Mouse (Mus musculus): ENCODE measurements around the gene Krtap9-3.
A peak's percentile ranks its signal among the peaks of the same experiment; 100 is the strongest.
"Not testable (repeated sequence)": the region's sequence is repeated elsewhere in the genome, so short reads cannot be mapped to it uniquely, and the experiment has no call there.

The Krtap9-3 gene

DNA sequence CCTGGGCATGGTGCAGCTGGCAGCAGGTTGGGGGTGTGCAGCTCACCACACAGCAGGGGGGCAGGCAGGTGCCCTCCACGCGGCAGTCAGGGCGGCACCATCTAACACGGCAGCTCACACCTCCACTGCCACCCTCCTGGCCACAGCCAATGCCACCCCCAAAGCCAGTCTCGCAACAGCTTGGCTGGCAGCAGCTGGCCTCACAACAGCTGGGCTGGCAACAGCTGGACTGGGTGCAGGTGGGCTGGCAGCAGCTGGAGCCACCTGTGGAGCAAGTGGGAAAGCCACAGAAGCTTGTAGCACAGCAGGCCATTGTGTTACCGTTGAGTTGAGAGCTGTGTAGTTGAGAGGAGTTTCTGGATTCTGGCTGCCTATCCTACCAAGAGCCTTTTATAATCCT, at the start of gene Krtap9-3:
Krtap9-3 (minus strand) TSS at position 364 of the 400 bp plus-strand sequence.
- not testable (repeated sequence) for DNase-seq (ENCODE audit: inconsistent ontology term)

GRCm38 (mm10) chr11:99646444-99646843, 48.5 kb upstream of the Krtap9-3 start:
- DNase-seq (ENCODE audit: inconsistent ontology term), result no peak

DNA sequence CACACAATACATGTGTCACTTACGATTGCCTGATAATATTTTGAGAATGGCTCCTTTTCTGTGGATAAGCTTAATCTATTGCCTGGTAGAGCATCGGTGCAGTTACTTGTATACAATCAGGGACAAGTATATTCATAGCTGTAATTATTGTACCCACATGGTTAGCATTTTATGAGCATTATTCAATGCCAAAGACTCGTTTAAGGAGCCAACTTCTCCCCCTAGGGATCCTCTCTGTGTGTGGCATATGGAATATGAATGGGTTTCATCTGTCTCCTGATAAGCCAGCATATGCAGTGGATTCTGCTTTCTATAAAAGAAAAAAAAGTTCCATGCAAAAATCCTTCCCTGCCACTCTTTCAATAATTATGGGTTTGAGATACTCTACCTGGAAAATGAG, 46.4 kb upstream of the Krtap9-3 start:
- no peak for DNase-seq (ENCODE audit: inconsistent ontology term)

GRCm38 (mm10) chr11:99643635-99644139, 45.8 kb upstream of the Krtap9-3 start, which contains the start of gene Krtap4-7:
TSS of gene Krtap4-7 (minus strand) at chr11:99644089.
- not testable (repeated sequence) for DNase-seq (ENCODE audit: inconsistent ontology term)

GRCm38 (mm10) chr11:99640926-99641325, 43.0 kb upstream of the Krtap9-3 start:
- no peak for DNase-seq (ENCODE audit: inconsistent ontology term)

GRCm38 (mm10) chr11:99637086-99637485, 39.2 kb upstream of the Krtap9-3 start:
- DNase-seq (ENCODE audit: inconsistent ontology term), result no peak

- no peak for DNase-seq (ENCODE audit: inconsistent ontology term)
Measured at GRCm38 (mm10) chr11:99634653-99635134, 36.8 kb upstream of the Krtap9-3 start, which contains the start of gene Krtap4-2. TSS of gene Krtap4-2 (minus strand) at chr11:99635084.

DNA sequence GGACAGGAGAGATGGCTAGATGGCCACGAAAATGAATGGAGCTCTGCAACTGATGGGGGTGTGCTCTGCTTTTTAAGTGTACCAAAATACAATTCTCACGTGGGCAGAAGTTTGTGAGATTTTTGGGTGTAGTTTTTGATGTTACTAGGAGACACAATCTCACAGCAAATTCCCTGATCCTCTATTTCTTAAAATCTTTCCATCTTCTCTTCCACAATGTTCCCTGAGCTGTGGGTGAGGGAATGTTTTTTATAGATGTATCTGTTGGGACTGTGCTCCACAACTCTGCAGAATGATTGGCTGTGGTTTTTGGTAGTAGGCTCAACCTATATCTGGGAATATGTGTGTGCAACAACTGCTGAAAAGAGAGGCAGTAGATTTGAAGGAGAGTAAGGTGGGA, 35.4 kb upstream of the Krtap9-3 start:
- DNase-seq (ENCODE audit: inconsistent ontology term), result no peak

DNA sequence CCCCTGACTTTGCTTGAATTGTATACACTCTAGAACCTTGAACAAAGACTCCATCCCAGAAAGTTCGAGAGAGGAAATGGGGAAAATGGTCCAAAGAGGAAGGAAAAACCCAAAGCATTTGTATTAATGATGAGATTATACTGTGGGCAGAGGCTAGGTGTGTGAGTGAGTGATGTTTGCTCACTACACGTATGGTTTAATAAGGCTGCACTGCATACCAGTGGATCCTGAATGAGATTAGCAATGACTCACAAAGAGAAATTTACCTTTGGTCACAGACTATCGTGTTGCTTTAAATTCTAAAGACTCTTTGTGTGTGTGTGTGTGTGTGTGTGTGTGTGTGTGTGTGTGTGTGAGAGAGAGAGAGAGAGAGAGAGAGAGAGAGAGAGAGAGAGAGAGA, 33.0 kb upstream of the Krtap9-3 start:
- no peak for DNase-seq (ENCODE audit: inconsistent ontology term)

DNA sequence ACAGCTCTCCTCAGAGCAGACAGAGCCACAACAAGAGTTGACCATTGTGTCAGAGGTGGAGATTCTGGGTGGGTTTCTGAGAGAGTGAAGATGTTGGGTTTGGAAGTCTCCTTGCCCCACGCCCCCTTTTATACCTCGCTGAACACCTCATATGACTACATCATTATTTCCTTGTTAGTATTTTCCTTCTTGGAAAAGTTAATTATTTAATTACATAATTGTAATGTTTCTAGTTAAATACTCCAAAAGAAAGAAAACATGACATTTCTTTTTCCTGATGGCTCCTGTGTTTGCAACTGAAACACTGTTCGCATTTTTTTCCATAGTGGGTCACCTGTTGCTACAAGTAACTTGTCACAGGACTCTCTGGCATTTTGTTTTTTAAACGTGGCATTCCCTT, 30.2 kb upstream of the Krtap9-3 start, which contains the start of gene Krtap4-1:
Krtap4-1 (minus strand) TSS at position 101 of the 400 bp plus-strand sequence.
- no peak for DNase-seq (ENCODE audit: inconsistent ontology term)

- DNase-seq (ENCODE audit: inconsistent ontology term), result no peak
Measured at GRCm38 (mm10) chr11:99620335-99620734, 22.4 kb upstream of the Krtap9-3 start, which contains the start of gene Gm11562. TSS of gene Gm11562 (minus strand) at chr11:99620435.

GRCm38 (mm10) chr11:99614796-99615363, 17.0 kb upstream of the Krtap9-3 start, which contains the start of gene Krtap2-4:
TSS of gene Krtap2-4 (minus strand) at chr11:99614846.
- peak; percentile 57 for DNase-seq (ENCODE audit: inconsistent ontology term)

DNA sequence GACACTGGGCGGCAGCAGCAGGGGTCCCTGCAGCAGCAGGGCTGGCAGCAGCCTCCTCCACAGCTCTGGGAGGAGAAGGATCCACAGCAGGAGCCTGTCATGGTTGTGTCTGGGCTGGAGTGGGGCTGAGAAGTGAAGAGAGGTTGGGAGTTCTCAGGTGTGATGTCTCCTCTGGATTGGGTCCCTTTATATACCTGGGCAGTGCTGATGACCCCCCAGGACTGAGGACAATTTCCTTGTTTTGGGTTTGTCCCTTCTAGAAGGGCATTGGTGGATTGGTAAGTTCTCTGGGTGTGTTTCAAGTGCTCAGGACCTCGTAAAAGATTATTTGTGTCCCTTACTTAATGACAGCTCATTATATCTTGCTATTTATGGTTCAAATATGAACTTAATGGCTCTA, 12.2 kb upstream of the Krtap9-3 start, which contains the start of gene Gm11937:
Gm11937 (minus strand) TSS at position 101 of the 400 bp plus-strand sequence.
- not testable (repeated sequence) for DNase-seq (ENCODE audit: inconsistent ontology term)

DNA sequence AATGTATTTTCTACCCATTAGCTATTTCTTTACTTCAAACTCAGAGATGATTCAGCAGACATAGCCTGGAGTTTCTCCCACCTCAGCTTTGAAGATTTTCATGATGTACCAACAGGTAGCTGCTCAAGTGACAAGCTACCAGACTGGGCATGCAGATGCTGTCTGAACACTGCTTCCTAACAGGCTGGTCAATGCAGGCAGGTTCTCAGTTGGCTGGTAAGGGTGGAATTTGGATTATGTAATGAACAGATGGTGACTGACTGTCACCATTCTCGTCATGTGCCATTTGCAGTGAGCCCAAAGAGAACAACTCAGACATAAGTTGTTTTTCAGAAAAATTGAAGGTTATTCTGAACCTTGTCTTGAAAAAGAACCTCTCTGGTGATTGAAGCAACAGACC, 11.2 kb upstream of the Krtap9-3 start:
- DNase-seq (ENCODE audit: inconsistent ontology term), result no peak

DNA sequence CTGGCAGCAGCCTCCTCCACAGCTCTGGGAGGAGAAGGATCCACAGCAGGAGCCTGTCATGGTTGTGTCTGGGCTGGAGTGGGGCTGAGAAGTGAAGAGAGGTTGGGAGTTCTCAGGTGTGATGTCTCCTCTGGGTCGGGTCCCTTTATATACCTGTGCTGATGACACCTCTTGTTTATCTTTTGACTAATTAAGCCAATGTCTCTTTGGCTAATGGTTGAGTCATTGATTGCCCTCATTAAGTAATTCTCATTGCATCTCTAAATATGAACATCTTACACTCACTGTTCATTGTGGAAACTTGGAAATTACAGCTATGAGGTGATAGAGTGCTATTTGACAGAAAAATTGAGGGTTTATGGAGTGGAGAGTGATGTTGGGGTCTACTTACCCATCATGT, 5.3 kb upstream of the Krtap9-3 start, which contains the start of gene Gm11938:
Gm11938 (minus strand) TSS at position 101 of the 400 bp plus-strand sequence.
- not testable (repeated sequence) for DNase-seq (ENCODE audit: inconsistent ontology term)

DNA sequence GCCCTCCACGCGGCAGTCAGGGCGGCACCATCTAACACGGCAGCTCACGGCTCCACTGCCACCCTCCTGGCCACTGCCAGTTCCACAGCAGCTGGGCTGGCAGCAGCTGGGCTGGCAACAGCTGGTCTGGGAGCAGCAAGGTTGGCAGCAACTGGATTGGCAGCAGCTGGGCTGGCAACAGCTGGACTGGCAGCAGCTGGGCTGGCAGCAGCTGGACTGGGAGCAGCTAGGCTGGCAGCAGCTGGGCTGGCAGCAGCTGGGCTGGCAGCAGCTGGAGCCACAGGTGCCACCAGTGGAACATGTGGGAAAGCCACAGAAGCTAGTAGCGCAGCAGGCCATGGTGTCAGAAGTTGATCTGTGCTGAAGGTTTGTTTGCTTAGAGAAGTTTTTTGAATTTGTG, 6.9 kb downstream of the Krtap9-3 start, which contains the start of gene Krtap1-3:
Krtap1-3 (minus strand) TSS at position 359 of the 400 bp plus-strand sequence.
- DNase-seq (ENCODE audit: inconsistent ontology term), result no peak

DNA sequence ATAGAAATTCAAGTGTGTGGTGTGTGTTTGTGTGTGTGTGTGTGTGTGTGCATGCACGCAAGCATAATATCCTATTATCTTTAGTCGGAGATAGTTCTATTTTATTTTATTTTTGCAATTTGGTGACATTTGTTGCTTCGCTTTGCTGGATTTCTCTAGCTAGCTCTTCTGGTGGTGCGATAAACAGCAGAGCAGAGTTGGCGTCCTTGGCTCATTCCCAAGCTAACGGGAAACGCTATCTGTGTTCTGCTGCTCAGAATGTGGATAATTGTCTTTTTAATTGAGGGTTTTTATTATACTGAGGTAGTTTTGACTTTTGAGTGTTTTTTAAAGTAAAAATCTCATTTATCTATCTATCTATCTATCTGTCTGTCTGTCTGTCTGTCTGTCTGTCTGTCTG, 12.8 kb downstream of the Krtap9-3 start:
- no peak for DNase-seq (ENCODE audit: inconsistent ontology term)

GRCm38 (mm10) chr11:99583245-99583704, 14.6 kb downstream of the Krtap9-3 start, which contains the start of gene Krtap1-4:
TSS of gene Krtap1-4 (minus strand) at chr11:99583654.
- DNase-seq (ENCODE audit: inconsistent ontology term), result no peak

DNA sequence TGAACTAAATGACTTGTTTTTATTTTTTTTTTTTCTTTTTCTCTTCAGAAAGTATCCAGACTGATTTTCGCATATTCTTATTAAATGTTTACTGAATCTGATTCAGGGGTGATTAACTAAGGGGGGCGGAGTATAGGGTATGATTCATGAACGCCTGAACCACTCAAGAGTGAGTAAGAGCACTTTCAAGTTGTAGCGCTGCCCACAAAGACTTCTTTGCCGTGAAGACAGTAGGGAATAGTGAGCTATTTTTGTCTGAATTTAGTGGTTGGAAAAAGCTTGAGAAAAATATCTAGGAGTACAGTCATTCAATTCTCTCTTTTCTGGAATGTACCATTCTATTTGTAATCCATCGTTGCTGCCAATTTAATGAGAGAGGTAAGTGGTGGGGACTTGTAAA, 16.3 kb downstream of the Krtap9-3 start:
- DNase-seq (ENCODE audit: inconsistent ontology term), result peak; percentile 76

- peak; percentile 46 for DNase-seq (ENCODE audit: inconsistent ontology term)
Measured at GRCm38 (mm10) chr11:99581051-99581450, 16.9 kb downstream of the Krtap9-3 start.

DNA sequence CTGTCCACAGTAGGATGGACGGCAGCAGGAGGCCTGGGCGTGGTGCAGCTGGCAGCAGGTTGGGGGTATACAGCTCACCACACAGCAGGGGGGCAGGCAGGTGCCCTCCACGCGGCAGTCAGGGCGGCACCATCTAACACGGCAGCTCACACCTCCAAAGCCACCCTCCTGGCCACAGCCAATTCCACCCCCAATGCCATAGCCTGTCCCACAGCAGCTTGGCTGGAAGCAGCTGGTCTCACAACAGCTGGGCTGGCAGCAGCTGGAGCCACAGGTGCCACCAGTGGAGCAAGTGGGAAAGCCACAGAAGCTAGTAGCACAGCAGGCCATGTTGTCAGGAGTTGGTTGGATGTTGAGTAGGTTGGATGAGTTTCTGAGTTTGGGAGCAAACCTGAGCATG, 17.3 kb downstream of the Krtap9-3 start, which contains the start of gene Krtap1-5:
Krtap1-5 (minus strand) TSS at position 381 of the 400 bp plus-strand sequence.
- DNase-seq (ENCODE audit: inconsistent ontology term), result no peak

- DNase-seq (ENCODE audit: inconsistent ontology term), result peak; percentile 61
Measured at GRCm38 (mm10) chr11:99574106-99574505, 23.8 kb downstream of the Krtap9-3 start.

DNA sequence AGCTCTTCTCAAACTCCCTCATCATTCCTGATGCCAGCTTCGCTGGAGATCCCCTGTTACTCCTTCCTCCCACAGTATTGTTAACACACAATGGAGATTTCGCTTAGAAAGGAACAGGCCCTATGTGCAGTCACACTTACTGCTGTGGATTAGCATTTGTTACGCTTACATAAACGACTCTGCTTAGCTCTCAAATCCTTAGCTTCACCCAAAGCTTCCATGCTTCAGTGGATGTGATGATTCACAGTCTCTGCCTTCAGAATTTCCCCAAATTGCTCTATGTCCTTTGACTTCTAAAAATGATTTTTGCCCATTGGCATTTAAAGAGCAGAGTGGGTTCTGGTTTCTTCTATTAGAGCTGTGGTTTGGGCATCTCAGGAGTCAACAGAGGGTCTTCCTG, 24.7 kb downstream of the Krtap9-3 start:
- DNase-seq (ENCODE audit: inconsistent ontology term), result no peak
